ENCODE assay signal across 7 mouse cellular contexts in the genomic region with DNA sequence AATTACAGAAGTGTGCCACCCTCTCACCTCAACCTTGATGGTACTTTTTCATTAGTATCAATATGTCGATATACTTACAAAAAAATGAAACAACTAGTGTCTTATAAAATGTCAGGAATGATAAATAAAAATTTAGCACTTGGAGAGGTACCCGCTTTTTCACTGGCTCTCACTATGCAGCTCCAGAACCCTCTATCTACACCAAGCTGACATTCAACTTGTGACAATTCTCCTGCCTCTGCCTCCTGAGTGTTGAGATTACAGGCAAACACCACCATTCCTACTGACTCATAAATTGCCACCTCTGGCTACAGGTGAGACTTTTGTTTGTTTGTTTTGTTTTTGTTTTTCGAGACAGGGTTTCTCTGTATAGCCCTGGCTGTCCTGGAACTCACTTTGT. TPM values are rescaled to one million over a fixed set of nuclear protein-coding genes. Genes with fewer than 3 reads are reported as not detected.
DNase-seq lines count a peak whose midpoint lies in the region; ATAC-seq lines count a peak whose summit lies in the region.

No protein-coding gene starts in this region.

- DNase-seq in neural tube, embryonic 11.5 days (ENCODE audit: low spot score): no peak
- DNase-seq in neural tube, embryonic 10.5 days (ENCODE audit: extremely low spot score, low spot score): no peak
- DNase-seq in forebrain, embryonic 10.5 days (ENCODE audit: extremely low spot score, low spot score): no peak
- no peak for DNase-seq in liver, embryonic 11.5 days (ENCODE audit: low spot score)
- DNase-seq in left cerebral cortex, adult 18-20 months (ENCODE audit: low spot score in 2 of 2): no peak
- DNase-seq in cerebellum, postnatal 25 days: no peak

- no peak overlapping the region; the same call in 1 of the 2 replicates for H3K9ac ChIP-seq in neural tube, embryonic 11.5 days (ENCODE audit: low read length)
- peak overlapping the region; percentile 3; the same call in 1 of the 2 replicates for H3K9ac ChIP-seq in liver, embryonic 11.5 days (ENCODE audit: low read depth, low read length)
- H3K9ac ChIP-seq in stomach, embryonic 16.5 days (ENCODE audit: low read length): peak overlapping the region; percentile 54; the same call in 1 of the 2 replicates

- H3K27ac ChIP-seq in neural tube, embryonic 11.5 days (ENCODE audit: low read depth, low read length): no peak overlapping the region
- peak overlapping the region; percentile 93; the same call in 1 of the 2 replicates for H3K27ac ChIP-seq in forebrain, embryonic 10.5 days
- no peak overlapping the region for H3K27ac ChIP-seq in liver, embryonic 11.5 days (ENCODE audit: low read depth, low read length)
- no peak overlapping the region for H3K27ac ChIP-seq in stomach, embryonic 16.5 days (ENCODE audit: low read length)

- H3K4me3 ChIP-seq in neural tube, embryonic 11.5 days (ENCODE audit: low read depth, low read length): peak overlapping the region; percentile 74
- peak overlapping the region; percentile 99 for H3K4me3 ChIP-seq in forebrain, embryonic 10.5 days
- H3K4me3 ChIP-seq in liver, embryonic 11.5 days (ENCODE audit: low read depth, low read length): peak overlapping the region; percentile 95
- H3K4me3 ChIP-seq in stomach, embryonic 16.5 days (replicated peaks; ENCODE audit: low read length): peak overlapping the region; percentile 99

- WGBS in neural tube, embryonic 11.5 days: 51% methylated on average over 3 of the region's 3 CpGs
- WGBS in forebrain, embryonic 10.5 days: 59% methylated on average over 3 of the region's 3 CpGs
- WGBS in liver, embryonic 11.5 days: 48% methylated on average over 3 of the region's 3 CpGs
- WGBS in stomach, embryonic 16.5 days: 49% methylated on average over 3 of the region's 3 CpGs

- no peaks in the 10 kb centered on the region for H3K27me3 ChIP-seq in neural tube, embryonic 11.5 days (ENCODE audit: control insufficient read depth, insufficient read depth, low read length)
- no peaks in the 10 kb centered on the region for H3K27me3 ChIP-seq in forebrain, embryonic 10.5 days (ENCODE audit: poor library complexity, severe bottlenecking)
- no peaks in the 10 kb centered on the region for H3K27me3 ChIP-seq in liver, embryonic 11.5 days (replicated peaks; ENCODE audit: control insufficient read depth, insufficient read depth, low read length)
- H3K27me3 ChIP-seq in stomach, embryonic 16.5 days (ENCODE audit: control insufficient read depth, insufficient read depth, low read length): no peaks in the 10 kb centered on the region

- ATAC-seq in neural tube, embryonic 11.5 days (ENCODE audit: insufficient read depth, low FRiP score, low TSS enrichment): peak; percentile 20; the same call in 1 of the 2 replicates
- peak; percentile 34 for ATAC-seq in liver, embryonic 11.5 days (replicated peaks; ENCODE audit: low FRiP score)
- 0 out of 2 replicates have a peak, but pooled peaks have one; percentile 1 for ATAC-seq in stomach, embryonic 16.5 days (ENCODE audit: insufficient read depth, low FRiP score)

- H3K9me3 ChIP-seq in neural tube, embryonic 11.5 days (ENCODE audit: control insufficient read depth, low read length): no peaks in the 10 kb centered on the region
- no peaks in the 10 kb centered on the region for H3K9me3 ChIP-seq in forebrain, embryonic 10.5 days
- H3K9me3 ChIP-seq in liver, embryonic 11.5 days (ENCODE audit: control insufficient read depth, low read length): no peaks in the 10 kb centered on the region
- H3K9me3 ChIP-seq in stomach, embryonic 16.5 days (replicated peaks; ENCODE audit: control insufficient read depth, low read length): no peaks in the 10 kb centered on the region

- H3K36me3 ChIP-seq in neural tube, embryonic 11.5 days (ENCODE audit: control insufficient read depth, insufficient read depth, low read length): no peaks in the 10 kb centered on the region
- H3K36me3 ChIP-seq in forebrain, embryonic 10.5 days (replicated peaks): peaks cover 23% of the 10 kb centered on the region
- no peaks in the 10 kb centered on the region; the same call in 1 of the 2 replicates for H3K36me3 ChIP-seq in liver, embryonic 11.5 days (ENCODE audit: control insufficient read depth, insufficient read depth, low read length)
- no peaks in the 10 kb centered on the region for H3K36me3 ChIP-seq in stomach, embryonic 16.5 days (ENCODE audit: control insufficient read depth, insufficient read depth, low read length)

- peak overlapping the region; percentile 42 for H3K4me2 ChIP-seq in neural tube, embryonic 11.5 days (ENCODE audit: low read depth)
- peak overlapping the region; percentile 76 for H3K4me2 ChIP-seq in liver, embryonic 11.5 days
- peak overlapping the region; percentile 51 for H3K4me2 ChIP-seq in stomach, embryonic 16.5 days (ENCODE audit: low read depth, low read length)

- no peaks in the 10 kb centered on the region; the same call in 1 of the 2 replicates for H3K4me1 ChIP-seq in neural tube, embryonic 11.5 days (ENCODE audit: control insufficient read depth, insufficient read depth, low read length)
- peaks cover 13% of the 10 kb centered on the region for H3K4me1 ChIP-seq in forebrain, embryonic 10.5 days
- 0 out of 2 replicates have a peak, but pooled peaks cover 4% of the 10 kb centered on the region for H3K4me1 ChIP-seq in liver, embryonic 11.5 days (replicated peaks; ENCODE audit: control insufficient read depth, insufficient read depth, low read length)
- H3K4me1 ChIP-seq in stomach, embryonic 16.5 days (ENCODE audit: control insufficient read depth, insufficient read depth, low read length): 0 out of 2 replicates have a peak, but pooled peaks cover 3% of the 10 kb centered on the region

RNA-seq across cellular contexts. Expression of gene Ginm1, which starts 11.4 kb away (rescaled TPM):
- 45.4 and 50.7 TPM in 2 replicates for polyA plus RNA-seq in neural tube, embryonic 11.5 days (2014; fragmentation: Nextera tagmentation; extraction: Ambion mirVana)
- 50.1 and 53.0 TPM in 2 replicates for polyA plus RNA-seq in forebrain, embryonic 10.5 days (2016; fragmentation: Nextera tagmentation; extraction: Ambion mirVana)
- 41.5 and 48.0 TPM in 2 replicates for polyA plus RNA-seq in liver, embryonic 11.5 days (2014; fragmentation: Nextera tagmentation; extraction: Ambion mirVana)
- polyA plus RNA-seq in stomach, embryonic 16.5 days (2015; fragmentation: Nextera tagmentation; extraction: Ambion mirVana): 81.7 and 90.5 TPM in 2 replicates
- total RNA-seq in left cerebral cortex, adult 18-20 months (2021): 10 to 100 TPM; 17.8 to 19.2 TPM

RNA-seq across cellular contexts. Expression of gene Ppil4, which starts 11.5 kb away (rescaled TPM):
- polyA plus RNA-seq in neural tube, embryonic 11.5 days (2014; fragmentation: Nextera tagmentation; extraction: Ambion mirVana): 48.5 and 51.6 TPM in 2 replicates
- 43.4 and 44.9 TPM in 2 replicates for polyA plus RNA-seq in forebrain, embryonic 10.5 days (2016; fragmentation: Nextera tagmentation; extraction: Ambion mirVana)
- polyA plus RNA-seq in liver, embryonic 11.5 days (2014; fragmentation: Nextera tagmentation; extraction: Ambion mirVana): 44.3 and 53.0 TPM in 2 replicates
- 38.2 and 39.2 TPM in 2 replicates for polyA plus RNA-seq in stomach, embryonic 16.5 days (2015; fragmentation: Nextera tagmentation; extraction: Ambion mirVana)
- 10 to 100 TPM; 31.7 to 32.3 TPM for total RNA-seq in left cerebral cortex, adult 18-20 months (2021)

RNA-seq across cellular contexts. Expression of gene Zc3h12d, which starts 51.1 kb away (rescaled TPM):
- 0.12 and 0.19 TPM in 2 replicates for polyA plus RNA-seq in neural tube, embryonic 11.5 days (2014; fragmentation: Nextera tagmentation; extraction: Ambion mirVana)
- polyA plus RNA-seq in forebrain, embryonic 10.5 days (2016; fragmentation: Nextera tagmentation; extraction: Ambion mirVana): 0.11 TPM in 1 of 2 replicates, not detected in the other
- polyA plus RNA-seq in liver, embryonic 11.5 days (2014; fragmentation: Nextera tagmentation; extraction: Ambion mirVana): 0.05 and 0.16 TPM in 2 replicates
- 0.43 and 0.52 TPM in 2 replicates for polyA plus RNA-seq in stomach, embryonic 16.5 days (2015; fragmentation: Nextera tagmentation; extraction: Ambion mirVana)
- total RNA-seq in left cerebral cortex, adult 18-20 months (2021): under 1 TPM in 1 of 2 experiments, not detected in 1; 0.26 TPM

RNA-seq across cellular contexts. Expression of gene Katna1, which starts 55.4 kb away (rescaled TPM):
- 67.3 and 68.2 TPM in 2 replicates for polyA plus RNA-seq in neural tube, embryonic 11.5 days (2014; fragmentation: Nextera tagmentation; extraction: Ambion mirVana)
- polyA plus RNA-seq in forebrain, embryonic 10.5 days (2016; fragmentation: Nextera tagmentation; extraction: Ambion mirVana): 69.1 and 71.3 TPM in 2 replicates
- 63.6 and 68.0 TPM in 2 replicates for polyA plus RNA-seq in liver, embryonic 11.5 days (2014; fragmentation: Nextera tagmentation; extraction: Ambion mirVana)
- 57.3 and 57.7 TPM in 2 replicates for polyA plus RNA-seq in stomach, embryonic 16.5 days (2015; fragmentation: Nextera tagmentation; extraction: Ambion mirVana)
- total RNA-seq in left cerebral cortex, adult 18-20 months (2021): 10 to 100 TPM; 16.7 to 16.9 TPM
